Mouse (Mus musculus) hindbrain, embryonic 16.5 days (tissue): ENCODE results near the gene Gm11492. TPM values are rescaled to one million over a fixed set of nuclear protein-coding genes. Genes with fewer than 3 reads are reported as not detected.

Experiments
- ATAC-seq: fragments of 200-750 bp; cut with Nextera tagmentation; 2 replicates; pipeline ENCODE4 v1.8.0; 2017; ENCODE audit warnings: moderate TSS enrichment, moderate library complexity
- H3K27ac ChIP-seq: fragments of 300-500 bp; sonication (generic); 2 replicates; pipeline ENCODE4 v1.5.1; 2014; ENCODE audit warnings: low read depth, mild to moderate bottlenecking, control low read depth, low read length, moderate library complexity
- H3K27me3 ChIP-seq: fragments of 300-500 bp; sonication (generic); replicated peaks from 2 replicates; pipeline ENCODE4 v1.6.1; 2014; ENCODE audit warnings: low read length; ENCODE audit not compliant: control insufficient read depth, insufficient read depth
- H3K36me3 ChIP-seq: fragments of 300-500 bp; sonication (generic); 2 replicates; pipeline ENCODE4 v1.6.1; 2014; ENCODE audit warnings: mild to moderate bottlenecking, low read length, moderate library complexity, mixed read lengths; ENCODE audit not compliant: control insufficient read depth, insufficient read depth
- H3K4me1 ChIP-seq: fragments of 300-500 bp; sonication (generic); 2 replicates; pipeline ENCODE4 v1.6.1; 2014; ENCODE audit warnings: low read depth, low read length; ENCODE audit not compliant: control insufficient read depth, insufficient read depth
- H3K4me2 ChIP-seq: fragments of 300-500 bp; sonication (generic); 2 replicates; pipeline ENCODE4 v1.6.1; 2014; ENCODE audit warnings: mild to moderate bottlenecking, low read length, control low read depth, moderate library complexity
- H3K4me3 ChIP-seq: fragments of 300-500 bp; sonication (generic); 2 replicates; pipeline ENCODE4 v1.5.1; 2014; ENCODE audit warnings: mild to moderate bottlenecking, low read length, control low read depth, moderate library complexity
- H3K9ac ChIP-seq: fragments of 300-500 bp; sonication (generic); 2 replicates; pipeline ENCODE4 v1.6.1; 2014; ENCODE audit warnings: low read depth, mild to moderate bottlenecking, control low read depth, low read length, moderate library complexity
- H3K9me3 ChIP-seq: fragments of 300-500 bp; sonication (generic); 2 replicates; pipeline ENCODE4 v1.6.1; 2014; ENCODE audit warnings: mild to moderate bottlenecking, low read length, moderate library complexity; ENCODE audit not compliant: control insufficient read depth
- WGBS: fragments of 180-500 bp; shearing (Covaris S2); extraction: QIAGEN DNeasy Blood & Tissue Kit; methylation state at CpG from one replicate; pipeline ENCODE4 v1.1.7; 2014; 5-methylcytosine and 5-hydroxymethylcytosine counted together
- polyA plus RNA-seq: library from polyadenylated mRNA; unstranded; fragments of >200 nt; fragmentation: Nextera tagmentation; extraction: Ambion mirVana; gene quantifications from 2 replicates; pipeline ENCODE4 v1.2.1, GENCODE M21; 2015

Gm11492 gene
- polyA plus RNA-seq, 1 experiment from 2014 or later: not detected

GRCm38 (mm10) chr11:87553342-87553741 lies 13.1 kb upstream of the Gm11492 start:
- H3K9ac ChIP-seq: no peak overlapping the region
- ATAC-seq: no peak
- WGBS: 78% methylated on average over 4 of the region's 4 CpGs
- H3K27ac ChIP-seq: no peak overlapping the region
- H3K4me1 ChIP-seq: peaks cover 3% of the 10 kb centered on the region
- no peaks in the 10 kb centered on the region for H3K9me3 ChIP-seq
- no peak overlapping the region for H3K4me2 ChIP-seq
- H3K27me3 ChIP-seq: no peaks in the 10 kb centered on the region
- no peak overlapping the region for H3K4me3 ChIP-seq
- H3K36me3 ChIP-seq: no peaks in the 10 kb centered on the region

GRCm38 (mm10) chr11:87554386-87554785 lies 12.1 kb upstream of the Gm11492 start:
- H3K27me3 ChIP-seq: no peaks in the 10 kb centered on the region
- ATAC-seq: no peak
- peaks cover 3% of the 10 kb centered on the region for H3K4me1 ChIP-seq
- H3K4me2 ChIP-seq: no peak overlapping the region
- H3K9me3 ChIP-seq: no peaks in the 10 kb centered on the region
- WGBS: 43% methylated on average over 5 of the region's 5 CpGs
- no peak overlapping the region; the same call in 1 of the 2 replicates for H3K27ac ChIP-seq
- no peak overlapping the region for H3K4me3 ChIP-seq
- H3K36me3 ChIP-seq: no peaks in the 10 kb centered on the region
- no peak overlapping the region for H3K9ac ChIP-seq

- Histone ChIP-seq H3K9ac (no peak overlapping the region), H3K27me3 (no peaks in the 10 kb centered on the region), H3K4me3 (no peak overlapping the region), H3K27ac (no peak overlapping the region), H3K4me1 (peaks cover 3% of the 10 kb centered on the region), H3K4me2 (no peak overlapping the region), H3K36me3 (no peaks in the 10 kb centered on the region), H3K9me3 (no peaks in the 10 kb centered on the region)
- 48% methylated on average over 2 of the region's 2 CpGs for WGBS
- ATAC-seq: no peak
Observed at GRCm38 (mm10) chr11:87555106-87555703, 11.2 kb upstream of the Gm11492 start.

- no peaks in the 10 kb centered on the region for H3K9me3 ChIP-seq
- H3K4me2 ChIP-seq: no peak overlapping the region
- no peak overlapping the region for H3K27ac ChIP-seq
- no peak overlapping the region for H3K4me3 ChIP-seq
- no peaks in the 10 kb centered on the region for H3K27me3 ChIP-seq
- WGBS: 85% methylated on average over 6 of the region's 6 CpGs
- no peaks in the 10 kb centered on the region for H3K4me1 ChIP-seq
- no peaks in the 10 kb centered on the region for H3K36me3 ChIP-seq
- H3K9ac ChIP-seq: no peak overlapping the region
- no peak for ATAC-seq
Observed at GRCm38 (mm10) chr11:87561208-87561607, 5.2 kb upstream of the Gm11492 start.

- Histone ChIP-seq H3K27me3 (no peaks in the 10 kb centered on the region), H3K27ac (no peak within 1 kb of the TSS), H3K4me1 (no peaks in the 10 kb centered on the region), H3K9ac (no peak within 1 kb of the TSS), H3K9me3 (no peaks in the 10 kb centered on the region), H3K4me2 (no peak within 1 kb of the TSS), H3K36me3 (no peaks in the 10 kb centered on the region), H3K4me3 (no peak within 1 kb of the TSS)
- WGBS: 85% methylated on average over 7 of the region's 7 CpGs
- ATAC-seq: no peak
Observed at GRCm38 (mm10) chr11:87568255-87568953, 2.0 kb downstream of the Gm11492 start, which contains the start of gene Sept4. Sept4 (plus strand) TSS chr11:87568903.

- Histone ChIP-seq H3K27ac (no peak overlapping the region), H3K36me3 (no peaks in the 10 kb centered on the region), H3K9me3 (no peaks in the 10 kb centered on the region), H3K4me2 (no peak overlapping the region), H3K4me3 (no peak overlapping the region), H3K27me3 (no peaks in the 10 kb centered on the region), H3K4me1 (no peaks in the 10 kb centered on the region), H3K9ac (no peak overlapping the region)
- 65% methylated on average over 5 of the region's 5 CpGs for WGBS
- no peak for ATAC-seq
Observed at GRCm38 (mm10) chr11:87570743-87571142, 4.3 kb downstream of the Gm11492 start.

- no peak for ATAC-seq
- no peaks in the 10 kb centered on the region for H3K27me3 ChIP-seq
- H3K9ac ChIP-seq: no peak overlapping the region
- H3K4me2 ChIP-seq: no peak overlapping the region
- WGBS: 83% methylated on average over 1 of the region's 1 CpGs
- no peak overlapping the region for H3K4me3 ChIP-seq
- no peak overlapping the region for H3K27ac ChIP-seq
- no peaks in the 10 kb centered on the region for H3K36me3 ChIP-seq
- no peaks in the 10 kb centered on the region for H3K9me3 ChIP-seq
- no peaks in the 10 kb centered on the region for H3K4me1 ChIP-seq
Observed at GRCm38 (mm10) chr11:87571361-87571950, 5.0 kb downstream of the Gm11492 start.

- Histone ChIP-seq H3K4me3 (no peak overlapping the region), H3K27ac (no peak overlapping the region), H3K9me3 (no peaks in the 10 kb centered on the region), H3K4me1 (peaks cover 6% of the 10 kb centered on the region), H3K36me3 (no peaks in the 10 kb centered on the region), H3K27me3 (no peaks in the 10 kb centered on the region), H3K9ac (no peak overlapping the region), H3K4me2 (no peak overlapping the region)
- WGBS: 75% methylated on average over 7 of the region's 7 CpGs
- no peak for ATAC-seq
Observed at GRCm38 (mm10) chr11:87573751-87574150, 7.3 kb downstream of the Gm11492 start.

- Histone ChIP-seq H3K27ac (no peak overlapping the region), H3K4me2 (no peak overlapping the region), H3K4me1 (peaks cover 11% of the 10 kb centered on the region), H3K9me3 (no peaks in the 10 kb centered on the region), H3K9ac (no peak overlapping the region), H3K27me3 (no peaks in the 10 kb centered on the region), H3K36me3 (no peaks in the 10 kb centered on the region), H3K4me3 (no peak overlapping the region)
- ATAC-seq: no peak
- 69% methylated on average over 21 of the region's 21 CpGs for WGBS
Observed at GRCm38 (mm10) chr11:87574520-87575180, 8.2 kb downstream of the Gm11492 start.
